Mouse (Mus musculus) Muller cell, postnatal 12 days (primary cell): ENCODE data around the gene Slit3.

ENCODE experiments used
- DNase-seq: peaks from one replicate; pipeline ENCODE4 v3.0.0-alpha.2; 2015; ENCODE audit errors: inconsistent ontology term

The Slit3 gene

GRCm38 (mm10) chr11:35626161-35626885 is 505.3 kb downstream of the Slit3 start:
- DNase-seq = no peak

GRCm38 (mm10) chr11:35627815-35628214 is 506.8 kb downstream of the Slit3 start:
- DNase-seq = no peak

- DNase-seq = no peak
These were observed 511.2 kb downstream of the Slit3 start for GRCm38 (mm10) chr11:35632262-35632661.

- no peak for DNase-seq
These were observed 516.1 kb downstream of the Slit3 start for GRCm38 (mm10) chr11:35637102-35637501.

- DNase-seq = no peak
These were observed 517.9 kb downstream of the Slit3 start for GRCm38 (mm10) chr11:35638862-35639384.

- DNase-seq = peak; percentile 8
These were observed 518.4 kb downstream of the Slit3 start for GRCm38 (mm10) chr11:35639428-35639827.

GRCm38 (mm10) chr11:35651286-35651685 is 530.3 kb downstream of the Slit3 start:
- no peak for DNase-seq

GRCm38 (mm10) chr11:35655836-35656235 is 534.8 kb downstream of the Slit3 start:
- DNase-seq = no peak

- no peak for DNase-seq
These were observed 536.6 kb downstream of the Slit3 start for GRCm38 (mm10) chr11:35657582-35657981.

- DNase-seq = no peak
These were observed 539.9 kb downstream of the Slit3 start for GRCm38 (mm10) chr11:35660967-35661366.

- no peak for DNase-seq
These were observed 541.9 kb downstream of the Slit3 start for GRCm38 (mm10) chr11:35662945-35663344.

- peak; percentile 75 for DNase-seq
These were observed 542.6 kb downstream of the Slit3 start for GRCm38 (mm10) chr11:35663661-35664060.

- DNase-seq = peak; percentile 37
These were observed 544.0 kb downstream of the Slit3 start for GRCm38 (mm10) chr11:35664991-35665390.

- DNase-seq = no peak
These were observed 546.4 kb downstream of the Slit3 start for GRCm38 (mm10) chr11:35667428-35667827.

- no peak for DNase-seq
These were observed 547.1 kb downstream of the Slit3 start for GRCm38 (mm10) chr11:35668138-35668537.

GRCm38 (mm10) chr11:35668750-35669149 is 547.7 kb downstream of the Slit3 start:
- no peak for DNase-seq

- no peak for DNase-seq
These were observed 548.5 kb downstream of the Slit3 start for GRCm38 (mm10) chr11:35669536-35669935.

GRCm38 (mm10) chr11:35670181-35670580 is 549.2 kb downstream of the Slit3 start:
- no peak for DNase-seq

GRCm38 (mm10) chr11:35670746-35671145 is 549.7 kb downstream of the Slit3 start:
- DNase-seq = no peak

GRCm38 (mm10) chr11:35673050-35673449 is 552.0 kb downstream of the Slit3 start:
- peak; percentile 42 for DNase-seq

- DNase-seq = no peak
These were observed 553.2 kb downstream of the Slit3 start for GRCm38 (mm10) chr11:35674242-35674641.

- no peak for DNase-seq
These were observed 555.7 kb downstream of the Slit3 start for GRCm38 (mm10) chr11:35676744-35677143.

- DNase-seq = no peak
These were observed 559.0 kb downstream of the Slit3 start for GRCm38 (mm10) chr11:35679976-35680375.

GRCm38 (mm10) chr11:35687316-35687715 is 566.3 kb downstream of the Slit3 start:
- no peak for DNase-seq
